Mouse (Mus musculus) neural tube, embryonic 11.5 days (tissue): ENCODE measurements around the gene Clk3. TPM values are rescaled to one million over a fixed set of nuclear protein-coding genes. Genes with fewer than 3 reads are reported as not detected.

ENCODE experiments used
- ATAC-seq: fragments of 200-750 bp; cut with Nextera tagmentation; 2 replicates; pipeline ENCODE4 v1.8.0; 2017; ENCODE audit warnings: moderate number of reproducible peaks, mild to moderate bottlenecking, moderate TSS enrichment, moderate library complexity; ENCODE audit not compliant: insufficient read depth, low FRiP score, low TSS enrichment
- DNase-seq: peaks from one replicate; pipeline ENCODE4 v3.0.0-alpha.2; 2015; ENCODE audit warnings: low spot score
- H3K27ac ChIP-seq: fragments of 300-500 bp; sonication (generic); 2 replicates; pipeline ENCODE4 v1.5.1; 2014; ENCODE audit warnings: low read depth, mild to moderate bottlenecking, low read length
- H3K27me3 ChIP-seq: fragments of 300-500 bp; sonication (generic); 2 replicates; pipeline ENCODE4 v1.6.1; 2014; ENCODE audit warnings: mild to moderate bottlenecking, low read length, mixed read lengths; ENCODE audit not compliant: control insufficient read depth, insufficient read depth
- H3K36me3 ChIP-seq: fragments of 300-500 bp; sonication (generic); 2 replicates; pipeline ENCODE4 v1.6.1; 2014; ENCODE audit warnings: mild to moderate bottlenecking, low read length, moderate library complexity, mixed read lengths; ENCODE audit not compliant: control insufficient read depth, insufficient read depth
- H3K4me1 ChIP-seq: fragments of 300-500 bp; sonication (generic); 2 replicates; pipeline ENCODE4 v1.6.1; 2014; ENCODE audit warnings: low read length, mixed read lengths; ENCODE audit not compliant: control insufficient read depth, insufficient read depth
- H3K4me2 ChIP-seq: fragments of 300-500 bp; sonication (generic); 2 replicates; pipeline ENCODE4 v1.6.1; 2014; ENCODE audit warnings: low read depth, mild to moderate bottlenecking, moderate library complexity
- H3K4me3 ChIP-seq: fragments of 300-500 bp; sonication (generic); 2 replicates; pipeline ENCODE4 v1.5.1; 2014; ENCODE audit warnings: low read depth, low read length
- H3K9ac ChIP-seq: fragments of 300-500 bp; sonication (generic); 2 replicates; pipeline ENCODE4 v1.6.1; 2014; ENCODE audit warnings: mild to moderate bottlenecking, low read length
- H3K9me3 ChIP-seq: fragments of 300-500 bp; sonication (generic); 2 replicates; pipeline ENCODE4 v1.6.1; 2016; ENCODE audit warnings: low read length; ENCODE audit not compliant: control insufficient read depth
- WGBS: fragments of 180-500 bp; shearing (Covaris S2); extraction: QIAGEN DNeasy Blood & Tissue Kit; methylation state at CpG from one replicate; pipeline ENCODE4 v1.1.7; 2014; 5-methylcytosine and 5-hydroxymethylcytosine counted together
- polyA plus RNA-seq: library from polyadenylated mRNA; unstranded; fragments of >200 nt; fragmentation: Nextera tagmentation; extraction: Ambion mirVana; gene quantifications from 2 replicates; pipeline ENCODE4 v1.2.1, GENCODE M21; 2014

Clk3 gene
- 88.4 and 97.3 TPM in 2 replicates for polyA plus RNA-seq

DNA sequence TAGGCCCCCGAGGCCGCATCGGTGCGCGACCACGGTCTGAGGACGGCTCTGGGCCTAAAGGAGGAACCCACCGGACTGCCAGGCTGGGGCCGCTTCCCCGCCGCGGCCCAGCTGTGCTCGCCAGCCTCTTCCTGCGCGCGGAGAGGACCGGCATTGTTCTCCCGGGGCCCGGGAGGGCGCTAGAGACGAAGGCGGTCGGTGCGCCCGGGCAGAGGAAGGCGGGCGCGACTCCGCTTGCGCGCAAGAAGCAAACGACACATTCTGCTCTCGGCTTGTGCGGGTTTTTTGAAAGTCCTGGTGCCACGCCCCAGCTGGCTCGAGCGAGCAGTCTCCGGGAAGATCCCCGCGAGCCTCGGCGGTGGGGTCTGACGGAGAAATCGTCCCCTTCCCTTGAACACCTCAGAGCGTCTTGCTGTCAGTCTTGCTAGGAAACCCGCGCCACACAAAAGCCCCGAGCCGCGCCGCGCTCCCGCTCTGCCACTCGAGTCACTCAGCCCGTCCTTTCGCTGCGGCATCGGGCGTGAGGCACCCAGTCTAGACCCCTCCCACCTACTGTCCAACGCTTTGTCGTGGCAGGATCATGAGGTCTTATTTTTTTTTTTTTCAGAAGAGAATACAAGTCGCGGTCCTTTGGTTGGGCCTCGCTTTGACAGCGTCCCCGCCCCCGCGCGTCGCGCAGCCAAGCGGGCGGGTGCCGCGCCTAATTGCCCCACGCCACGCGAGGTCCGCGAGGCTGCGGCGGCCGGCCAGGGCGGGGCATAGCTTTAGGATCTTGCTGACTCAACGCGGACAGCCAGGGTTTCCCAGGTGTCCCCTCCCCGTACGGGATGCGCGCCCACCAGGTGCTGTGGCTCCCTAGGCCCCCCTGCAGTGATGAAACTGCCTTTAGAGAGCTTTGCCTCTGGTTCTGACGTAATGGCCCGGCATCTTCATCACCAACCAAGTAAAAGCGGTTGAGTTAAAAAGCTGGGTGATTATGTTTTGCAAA, at the start of gene Clk3:
Gene Clk3 (minus strand): TSS at position 497 of the 988 bp plus-strand sequence.
- ATAC-seq, result peak; percentile 70
- Histone ChIP-seq H3K27me3 (no peaks in the 10 kb centered on the region), H3K9me3 (no peaks in the 10 kb centered on the region), H3K4me2 (peak within 1 kb of the TSS; percentile 97), H3K9ac (peak within 1 kb of the TSS; percentile 98), H3K36me3 (peaks cover 4% of the 10 kb centered on the region; the same call in 1 of the 2 replicates), H3K4me3 (peak within 1 kb of the TSS; percentile 92), H3K27ac (peak within 1 kb of the TSS; percentile 99), H3K4me1 (peaks cover 22% of the 10 kb centered on the region)
- WGBS, result under 1% methylated on average over 89 of the region's 93 CpGs
- DNase-seq, result peak; percentile 68

DNA sequence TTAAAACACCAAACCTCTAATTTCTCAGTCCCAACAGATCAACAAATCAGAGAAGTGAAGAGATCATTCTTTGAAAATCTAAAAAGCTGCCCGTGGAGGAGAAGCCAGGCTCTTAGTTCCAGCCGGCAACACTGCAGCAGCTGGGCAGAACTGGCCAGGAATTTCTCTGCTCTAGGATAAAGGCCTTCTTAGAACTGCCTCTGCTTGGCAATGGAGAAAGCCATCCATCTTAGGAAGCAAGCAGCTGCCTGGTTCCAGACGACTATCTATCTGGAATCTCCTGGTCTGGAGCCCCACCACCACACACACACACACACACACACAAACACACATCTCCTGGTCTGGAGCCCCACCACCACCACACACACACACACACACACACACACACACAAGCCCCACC, 49.2 kb upstream of the Clk3 start:
- 11% methylated on average over 3 of the region's 3 CpGs for WGBS
- no peak overlapping the region for H3K27ac ChIP-seq
- no peak for DNase-seq

DNA sequence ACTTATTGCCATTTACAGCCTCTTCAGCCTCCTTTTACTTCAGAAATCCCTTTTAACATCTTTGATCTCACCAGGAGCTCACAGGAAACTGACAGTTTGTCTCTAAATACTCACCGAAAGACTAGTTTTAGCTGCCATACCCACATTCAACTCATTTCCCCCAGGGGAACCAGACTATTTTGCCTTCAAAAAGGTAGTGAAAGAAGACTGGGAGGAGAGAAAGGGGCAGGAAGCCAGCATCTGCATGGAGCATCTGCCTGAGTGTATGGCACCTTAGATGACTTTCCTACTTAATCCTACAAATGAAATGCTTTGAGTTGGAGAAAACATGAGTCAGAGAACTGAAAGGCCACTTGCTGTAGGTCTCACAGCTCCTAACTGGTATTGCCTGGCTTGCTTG, 48.4 kb upstream of the Clk3 start:
- Histone ChIP-seq H3K27me3 (no peaks in the 10 kb centered on the region), H3K27ac (no peak overlapping the region), H3K9ac (no peak overlapping the region; the same call in 1 of the 2 replicates), H3K9me3 (no peaks in the 10 kb centered on the region), H3K4me2 (no peak overlapping the region), H3K4me3 (no peak overlapping the region), H3K36me3 (no peaks in the 10 kb centered on the region), H3K4me1 (peaks cover 37% of the 10 kb centered on the region)
- no peak for DNase-seq
- 16% methylated on average over 1 of the region's 1 CpGs for WGBS
- ATAC-seq, result no peak

More for the DNA sequence above, 49.2 kb upstream of the Clk3 start:
- Histone ChIP-seq H3K27me3 (no peaks in the 10 kb centered on the region), H3K4me2 (no peak overlapping the region), H3K4me1 (peaks cover 31% of the 10 kb centered on the region), H3K4me3 (no peak overlapping the region), H3K9ac (no peak overlapping the region), H3K36me3 (no peaks in the 10 kb centered on the region), H3K9me3 (no peaks in the 10 kb centered on the region)
- ATAC-seq, result no peak

DNA sequence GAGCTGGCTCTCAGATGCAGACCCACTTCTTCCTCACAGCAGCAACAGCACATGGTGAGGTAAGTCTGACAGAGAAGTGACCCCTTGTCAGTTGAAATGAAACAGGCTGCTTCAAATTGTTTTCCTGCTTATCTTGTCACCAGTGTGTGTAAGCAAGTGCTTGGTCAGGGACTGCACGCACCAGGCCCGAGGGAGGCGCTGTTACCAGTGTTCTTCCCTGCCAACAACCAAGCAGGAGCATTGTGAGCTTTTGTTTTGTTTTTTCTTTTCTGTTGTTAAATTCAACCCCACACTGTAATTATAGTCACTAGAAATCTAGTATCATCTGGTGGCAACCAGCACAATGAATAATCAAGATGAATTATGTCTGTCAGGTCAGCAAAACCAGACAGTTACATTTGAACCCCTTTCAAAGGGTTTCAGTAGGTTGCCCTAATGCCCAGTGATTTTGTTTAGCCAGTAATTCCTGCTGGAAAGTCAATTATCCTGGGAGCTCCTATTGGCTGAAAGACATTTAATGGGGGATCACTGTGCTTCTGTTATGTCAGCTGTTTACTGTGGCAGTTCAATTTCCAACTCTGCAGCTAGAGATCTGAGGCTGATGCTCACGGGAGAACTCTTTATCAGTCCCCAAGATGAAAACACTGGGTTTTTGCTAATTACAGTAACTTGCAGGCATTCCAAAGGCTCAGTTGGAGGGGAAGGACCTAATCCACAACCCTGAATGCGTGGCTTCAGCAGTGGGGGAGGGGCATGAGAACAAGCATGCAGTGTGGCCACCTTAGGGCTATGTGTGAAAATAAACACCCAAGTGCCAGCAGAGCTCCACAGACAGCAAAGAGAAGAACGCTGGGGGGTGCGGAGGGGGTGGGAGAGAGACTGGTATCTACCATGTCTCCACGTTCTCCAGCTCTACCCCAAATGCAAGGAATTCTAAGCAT, 46.4 kb upstream of the Clk3 start:
- whole genome bisulfite sequencing, result 25% methylated on average over 8 of the region's 8 CpGs
- no peak overlapping the region for H3K4me2 ChIP-seq
- no peak overlapping the region for H3K4me3 ChIP-seq
- H3K9me3 ChIP-seq, result no peaks in the 10 kb centered on the region
- H3K27me3 ChIP-seq, result no peaks in the 10 kb centered on the region
- no peaks in the 10 kb centered on the region for H3K36me3 ChIP-seq
- DNase-seq, result no peak
- no peak overlapping the region for H3K9ac ChIP-seq
- H3K27ac ChIP-seq, result peak overlapping the region; percentile 66
- peaks cover 35% of the 10 kb centered on the region for H3K4me1 ChIP-seq
- no peak for ATAC-seq

DNA sequence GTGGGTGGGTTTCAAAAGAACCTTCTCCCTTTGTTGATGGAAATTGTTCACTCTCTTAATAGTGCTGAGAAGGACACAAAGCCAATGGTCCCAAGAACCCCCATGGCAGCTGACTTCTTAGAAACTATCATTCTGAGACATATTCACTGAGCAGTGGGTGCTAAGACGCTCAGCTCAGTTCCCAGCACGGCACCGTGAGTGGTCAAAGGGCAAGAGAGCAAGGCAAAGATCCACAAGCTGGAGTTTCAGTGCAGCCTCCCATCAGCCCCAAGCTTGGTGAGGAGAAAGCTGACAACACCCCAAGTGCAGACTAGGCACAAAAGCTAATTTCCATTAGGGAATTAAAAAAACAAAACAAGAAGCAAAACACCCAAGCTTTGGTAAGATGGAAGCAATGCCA, 45.0 kb upstream of the Clk3 start:
- no peaks in the 10 kb centered on the region for H3K27me3 ChIP-seq
- no peak for ATAC-seq
- no peak overlapping the region for H3K9ac ChIP-seq
- H3K4me2 ChIP-seq, result no peak overlapping the region
- 72% methylated on average over 3 of the region's 3 CpGs for WGBS
- H3K4me1 ChIP-seq, result peaks cover 37% of the 10 kb centered on the region
- no peak overlapping the region for H3K4me3 ChIP-seq
- H3K27ac ChIP-seq, result no peak overlapping the region
- no peaks in the 10 kb centered on the region for H3K9me3 ChIP-seq
- no peaks in the 10 kb centered on the region for H3K36me3 ChIP-seq
- DNase-seq, result no peak

DNA sequence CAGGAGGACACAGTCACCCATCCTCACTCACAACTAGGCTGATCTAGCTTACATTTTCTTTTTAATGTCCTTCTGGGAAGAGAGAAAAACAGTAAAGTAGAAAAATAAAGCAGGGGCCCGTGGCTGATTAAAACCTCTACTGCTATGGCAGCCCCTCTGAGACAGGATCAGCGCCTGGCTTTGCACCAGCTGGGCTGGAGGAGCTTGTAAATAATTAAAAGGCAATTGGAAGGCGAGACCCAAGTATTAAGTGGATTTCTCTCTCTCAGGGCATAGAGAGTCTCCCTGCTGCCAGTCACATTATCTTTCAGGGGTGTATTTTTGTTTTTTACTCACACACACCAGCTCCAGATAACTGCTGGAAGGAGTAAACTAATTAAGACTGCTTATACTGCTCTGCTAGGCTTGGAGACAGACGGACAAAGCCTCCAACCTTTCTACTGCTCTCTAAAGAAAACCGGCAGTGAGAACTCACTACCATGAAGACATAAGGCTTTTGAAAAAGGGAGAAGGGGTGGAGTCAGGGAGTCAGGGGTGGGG, 43.2 kb upstream of the Clk3 start:
- Histone ChIP-seq H3K36me3 (no peaks in the 10 kb centered on the region), H3K4me3 (no peak overlapping the region), H3K9me3 (no peaks in the 10 kb centered on the region), H3K27me3 (no peaks in the 10 kb centered on the region), H3K4me2 (no peak overlapping the region), H3K9ac (no peak overlapping the region), H3K4me1 (peaks cover 38% of the 10 kb centered on the region), H3K27ac (0 out of 2 replicates have a peak overlapping the region, but pooled peaks have one; percentile 8)
- DNase-seq, result no peak
- 30% methylated on average over 5 of the region's 5 CpGs for WGBS
- ATAC-seq, result no peak

DNA sequence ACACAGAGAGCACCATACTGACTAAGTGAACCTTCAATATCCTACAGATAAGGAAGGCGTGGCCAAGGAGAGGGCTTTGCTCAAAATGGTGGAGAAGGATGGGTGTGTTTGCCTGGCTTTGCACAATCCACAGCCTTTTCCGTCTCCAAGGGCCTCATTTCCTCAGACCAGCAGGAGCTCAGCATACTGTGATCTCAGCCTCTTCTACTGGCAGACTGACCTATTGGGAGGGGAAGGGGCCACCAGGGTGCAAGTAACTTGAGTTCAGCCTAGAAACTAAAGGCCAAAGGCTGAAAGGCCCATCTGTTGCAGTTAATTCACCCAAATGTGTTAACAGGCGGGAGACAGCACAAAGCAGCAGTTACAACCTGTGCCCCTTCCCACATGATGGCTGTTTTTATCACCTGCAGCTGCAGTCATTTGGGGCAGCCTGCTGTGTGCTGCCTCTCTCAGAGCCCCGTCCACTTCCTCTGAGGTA, 41.6 kb upstream of the Clk3 start:
- H3K4me1 ChIP-seq, result peaks cover 33% of the 10 kb centered on the region

DNA sequence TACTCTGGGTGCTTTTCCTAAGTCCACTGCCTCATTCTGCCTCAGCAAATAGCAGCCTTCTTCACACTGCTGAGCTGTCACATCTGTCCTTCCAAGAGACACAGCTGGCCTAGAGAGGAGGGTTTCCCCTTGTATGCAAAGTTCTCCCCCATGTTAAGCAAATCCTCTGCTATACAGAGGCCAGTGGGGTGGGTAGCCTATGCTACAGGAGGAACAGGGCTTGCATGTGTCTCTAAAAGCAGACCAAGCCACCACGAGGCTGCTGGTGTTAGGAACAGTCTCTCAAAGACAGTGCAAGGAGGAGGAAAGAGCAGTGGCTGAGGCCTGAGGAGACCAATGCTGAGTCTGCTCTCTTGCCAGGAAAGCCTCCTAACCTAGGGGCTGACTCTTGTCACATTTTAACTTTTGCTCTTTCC, 40.4 kb upstream of the Clk3 start:
- WGBS, result 26% methylated on average over 1 of the region's 1 CpGs
- Histone ChIP-seq H3K27ac (no peak overlapping the region), H3K4me3 (no peak overlapping the region), H3K36me3 (no peaks in the 10 kb centered on the region), H3K27me3 (no peaks in the 10 kb centered on the region), H3K4me2 (no peak overlapping the region), H3K9me3 (no peaks in the 10 kb centered on the region), H3K4me1 (peaks cover 28% of the 10 kb centered on the region), H3K9ac (no peak overlapping the region)
- DNase-seq, result no peak
- no peak for ATAC-seq

More for the DNA sequence above, 41.6 kb upstream of the Clk3 start:
- no peak overlapping the region for H3K4me3 ChIP-seq
- ATAC-seq (no peak), DNase-seq (no peak)
- no peak overlapping the region for H3K4me2 ChIP-seq
- no peak overlapping the region for H3K9ac ChIP-seq
- 30% methylated on average over 4 of the region's 4 CpGs for WGBS
- H3K27ac ChIP-seq, result peak overlapping the region; percentile 17; the same call in 1 of the 2 replicates
- no peaks in the 10 kb centered on the region for H3K27me3 ChIP-seq
- H3K9me3 ChIP-seq, result no peaks in the 10 kb centered on the region
- H3K36me3 ChIP-seq, result no peaks in the 10 kb centered on the region
